Mouse (Mus musculus) limb, embryonic 13.5 days (tissue): ENCODE results near the gene Atat1. TPM values are rescaled to one million over a fixed set of nuclear protein-coding genes. Genes with fewer than 3 reads are reported as not detected.

ENCODE experiments used
- ATAC-seq: fragments of 200-750 bp; cut with Nextera tagmentation; 2 replicates; pipeline ENCODE4 v1.8.0; 2017; ENCODE audit warnings: low read depth, moderate number of reproducible peaks, moderate TSS enrichment; ENCODE audit not compliant: low FRiP score
- H3K27ac ChIP-seq: fragments of 300-500 bp; sonication (generic); 2 replicates; pipeline ENCODE4 v1.5.1; 2015; ENCODE audit warnings: inconsistent platforms, mild to moderate bottlenecking, moderate library complexity
- H3K27me3 ChIP-seq: fragments of 300-500 bp; sonication (generic); 2 replicates; pipeline ENCODE4 v1.6.1; 2015; ENCODE audit warnings: mild to moderate bottlenecking, inconsistent platforms
- H3K36me3 ChIP-seq: fragments of 300-500 bp; sonication (generic); 2 replicates; pipeline ENCODE4 v1.6.1; 2015; ENCODE audit warnings: inconsistent platforms, mild to moderate bottlenecking, moderate library complexity
- H3K4me1 ChIP-seq: fragments of 300-500 bp; sonication (generic); 2 replicates; pipeline ENCODE4 v1.6.1; 2015; ENCODE audit warnings: inconsistent platforms
- H3K4me2 ChIP-seq: fragments of 300-500 bp; sonication (generic); replicated peaks from 2 replicates; pipeline ENCODE4 v1.6.1; 2015; ENCODE audit warnings: inconsistent platforms, mild to moderate bottlenecking, moderate library complexity
- H3K4me3 ChIP-seq: fragments of 300-500 bp; sonication (generic); 2 replicates; pipeline ENCODE4 v1.5.1; 2015; ENCODE audit warnings: moderate library complexity, mild to moderate bottlenecking, inconsistent platforms
- H3K9ac ChIP-seq: fragments of 300-500 bp; sonication (generic); 2 replicates; pipeline ENCODE4 v1.6.1; 2015; ENCODE audit warnings: mild to moderate bottlenecking, inconsistent platforms
- H3K9me3 ChIP-seq: fragments of 300-500 bp; sonication (generic); 2 replicates; pipeline ENCODE4 v1.6.1; 2016; ENCODE audit warnings: inconsistent platforms
- WGBS: fragments of 180-500 bp; shearing (Covaris S2); methylation state at CpG from one replicate; pipeline ENCODE4 v1.1.7; 2015; 5-methylcytosine and 5-hydroxymethylcytosine counted together
- polyA plus RNA-seq: library from polyadenylated mRNA; unstranded; fragments of >200 nt; fragmentation: Nextera tagmentation; extraction: Ambion mirVana; gene quantifications from 2 replicates; pipeline ENCODE4 v1.2.1, GENCODE M21; 2015

Gene Atat1
- polyA plus RNA-seq, 1 experiment from 2014 or later, result 139 TPM

DNA sequence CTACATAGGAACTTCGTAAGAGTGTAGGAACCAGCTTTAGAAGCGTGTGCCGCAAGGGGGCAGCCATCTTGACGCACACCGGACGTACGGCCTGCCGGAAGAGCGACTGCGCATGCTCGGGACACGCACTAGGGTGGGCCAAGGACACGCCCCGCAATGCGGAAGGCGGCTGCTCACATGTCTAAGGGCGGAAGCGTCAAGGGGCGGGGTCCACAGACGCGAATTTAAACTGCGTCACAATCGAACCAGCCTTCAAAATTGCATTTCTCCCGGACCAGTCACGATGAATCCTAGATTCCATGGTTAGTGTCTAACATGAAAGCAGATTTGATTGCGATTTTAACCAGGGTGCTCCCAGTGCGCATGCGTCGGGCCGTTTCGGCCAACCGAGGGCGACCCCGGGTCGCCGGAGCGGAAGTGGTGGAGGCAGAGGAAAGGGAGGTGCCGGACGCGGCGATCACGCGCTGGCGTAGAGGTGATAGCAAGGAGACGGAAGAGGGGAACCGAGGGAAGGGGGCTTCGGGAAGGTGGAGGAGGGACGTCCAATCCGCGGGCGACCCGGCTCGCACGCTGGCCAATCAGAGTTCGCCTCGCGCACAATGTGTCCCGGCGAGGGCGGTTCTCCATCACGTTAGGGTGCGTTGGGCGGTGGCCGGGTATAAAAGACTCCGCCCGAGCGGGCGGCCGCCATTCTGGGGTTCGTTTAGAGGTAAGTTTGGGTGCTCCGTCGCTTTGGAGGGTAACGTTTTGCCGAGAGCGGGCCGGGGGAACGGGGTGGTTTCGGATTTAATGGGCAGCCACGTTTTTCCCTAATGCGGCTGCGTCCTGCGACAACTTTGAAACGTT, 6.6 kb upstream of the Atat1 start, which contains the start of the genes Mrps18b and Ppp1r10:
Gene Mrps18b, minus strand, starts transcription at position 93 of the 846 bp plus-strand sequence.
Gene Ppp1r10, plus strand, starts transcription at position 138 of the 846 bp plus-strand sequence.
- peak; percentile 96 for ATAC-seq
- H3K27me3 ChIP-seq, result no peaks in the 10 kb centered on the region
- H3K4me2 ChIP-seq, result peak within 1 kb of the TSS; percentile 95
- peaks cover 32% of the 10 kb centered on the region for H3K4me1 ChIP-seq
- no peaks in the 10 kb centered on the region for H3K9me3 ChIP-seq
- H3K36me3 ChIP-seq, result peaks cover 35% of the 10 kb centered on the region
- H3K27ac ChIP-seq, result peak within 1 kb of the TSS; percentile 98
- peak within 1 kb of the TSS; percentile 95 for H3K9ac ChIP-seq
- peak within 1 kb of the TSS; percentile 79 for H3K4me3 ChIP-seq
- under 1% methylated on average over 83 of the region's 83 CpGs for WGBS

- Histone ChIP-seq H3K9ac (peak overlapping the region; percentile 95), H3K27me3 (no peaks in the 10 kb centered on the region), H3K4me3 (peak overlapping the region; percentile 79), H3K4me1 (peaks cover 26% of the 10 kb centered on the region), H3K36me3 (peaks cover 43% of the 10 kb centered on the region), H3K4me2 (peak overlapping the region; percentile 89), H3K27ac (peak overlapping the region; percentile 87), H3K9me3 (no peaks in the 10 kb centered on the region)
- no peak; the same call in 1 of the 2 replicates for ATAC-seq
- 2% methylated on average over 28 of the region's 28 CpGs for WGBS
These were observed 5.8 kb upstream of the Atat1 start for GRCm38 (mm10) chr17:35915538-35916296.

- Histone ChIP-seq H3K27ac (no peak overlapping the region), H3K4me2 (peak overlapping the region; percentile 89), H3K4me1 (peaks cover 19% of the 10 kb centered on the region), H3K9ac (0 out of 2 replicates have a peak overlapping the region, but pooled peaks have one; percentile 95), H3K27me3 (no peaks in the 10 kb centered on the region), H3K9me3 (no peaks in the 10 kb centered on the region), H3K36me3 (peaks cover 38% of the 10 kb centered on the region), H3K4me3 (peak overlapping the region; percentile 79)
- 86% methylated on average over 6 of the region's 6 CpGs for WGBS
- no peak for ATAC-seq
These were observed 5.1 kb upstream of the Atat1 start for GRCm38 (mm10) chr17:35914975-35915374.

GRCm38 (mm10) chr17:35909186-35909918, 523 bp downstream of the Atat1 start:
- WGBS, result 24% methylated on average over 20 of the region's 20 CpGs
- peak overlapping the region; percentile 83 for H3K9ac ChIP-seq
- peak; percentile 37 for ATAC-seq

DNA sequence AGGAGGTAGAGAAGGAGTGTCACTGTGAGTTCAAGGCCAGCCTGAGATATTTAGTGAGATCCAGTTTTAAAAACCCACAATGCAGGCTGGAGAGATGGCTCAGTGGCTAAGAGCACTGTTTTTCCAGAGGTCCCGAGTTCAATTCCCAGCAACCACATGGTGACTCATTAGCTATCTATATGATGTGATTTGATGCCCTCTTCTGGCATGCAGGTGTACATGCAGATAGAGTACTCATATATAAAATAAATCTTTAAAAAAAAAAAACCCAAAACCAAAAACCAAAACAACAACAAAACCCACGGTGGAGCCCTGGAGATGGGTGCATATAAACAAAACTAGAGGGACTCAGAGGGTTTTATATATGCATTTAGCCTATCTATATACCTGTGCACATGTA, 2.3 kb downstream of the Atat1 start:
- no peak overlapping the region for H3K27ac ChIP-seq
- no peak for ATAC-seq
- H3K4me1 ChIP-seq, result peaks cover 17% of the 10 kb centered on the region
- H3K27me3 ChIP-seq, result no peaks in the 10 kb centered on the region
- WGBS, result 80% methylated on average over 2 of the region's 2 CpGs
- H3K9me3 ChIP-seq, result no peaks in the 10 kb centered on the region
- no peak overlapping the region for H3K4me3 ChIP-seq
- H3K9ac ChIP-seq, result no peak overlapping the region
- H3K4me2 ChIP-seq, result no peak overlapping the region
- H3K36me3 ChIP-seq, result peaks cover 74% of the 10 kb centered on the region

More at GRCm38 (mm10) chr17:35909186-35909918, 523 bp downstream of the Atat1 start:
- Histone ChIP-seq H3K4me3 (peak overlapping the region; percentile 74), H3K4me1 (peaks cover 17% of the 10 kb centered on the region), H3K36me3 (peaks cover 78% of the 10 kb centered on the region), H3K27me3 (no peaks in the 10 kb centered on the region), H3K4me2 (peak overlapping the region; percentile 95), H3K9me3 (no peaks in the 10 kb centered on the region), H3K27ac (peak overlapping the region; percentile 70)

- H3K4me2 ChIP-seq, result no peak overlapping the region
- no peak overlapping the region for H3K27ac ChIP-seq
- H3K27me3 ChIP-seq, result no peaks in the 10 kb centered on the region
- 94% methylated on average over 1 of the region's 1 CpGs for WGBS
- H3K4me3 ChIP-seq, result no peak overlapping the region
- H3K4me1 ChIP-seq, result peaks cover 17% of the 10 kb centered on the region
- H3K9me3 ChIP-seq, result no peaks in the 10 kb centered on the region
- H3K36me3 ChIP-seq, result peaks cover 75% of the 10 kb centered on the region
- ATAC-seq, result no peak
- H3K9ac ChIP-seq, result no peak overlapping the region
These were observed 4.3 kb downstream of the Atat1 start for GRCm38 (mm10) chr17:35905587-35905986.

DNA sequence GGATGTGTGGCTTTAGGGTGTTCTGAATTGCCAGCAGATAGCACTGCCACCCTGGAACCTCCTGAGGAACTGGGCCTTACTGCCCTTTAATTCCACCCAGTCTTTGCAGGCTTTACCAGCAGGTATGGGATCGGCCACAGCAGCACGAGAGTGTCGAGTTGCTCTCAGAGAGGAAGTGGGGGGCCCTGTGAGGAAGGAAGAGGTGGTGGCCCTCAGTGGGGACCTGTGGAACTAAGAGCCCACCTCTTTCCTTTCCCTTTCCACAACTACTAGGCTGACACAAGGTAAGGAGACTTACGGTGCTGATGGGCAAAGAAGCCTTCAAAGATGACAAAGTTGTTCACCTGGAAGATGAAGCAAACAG, 5.9 kb downstream of the Atat1 start:
- Histone ChIP-seq H3K9ac (no peak overlapping the region), H3K9me3 (no peaks in the 10 kb centered on the region), H3K27ac (no peak overlapping the region), H3K4me1 (peaks cover 12% of the 10 kb centered on the region), H3K4me3 (no peak overlapping the region), H3K36me3 (peaks cover 92% of the 10 kb centered on the region), H3K27me3 (no peaks in the 10 kb centered on the region), H3K4me2 (no peak overlapping the region)
- WGBS, result 79% methylated on average over 4 of the region's 4 CpGs
- ATAC-seq, result no peak

DNA sequence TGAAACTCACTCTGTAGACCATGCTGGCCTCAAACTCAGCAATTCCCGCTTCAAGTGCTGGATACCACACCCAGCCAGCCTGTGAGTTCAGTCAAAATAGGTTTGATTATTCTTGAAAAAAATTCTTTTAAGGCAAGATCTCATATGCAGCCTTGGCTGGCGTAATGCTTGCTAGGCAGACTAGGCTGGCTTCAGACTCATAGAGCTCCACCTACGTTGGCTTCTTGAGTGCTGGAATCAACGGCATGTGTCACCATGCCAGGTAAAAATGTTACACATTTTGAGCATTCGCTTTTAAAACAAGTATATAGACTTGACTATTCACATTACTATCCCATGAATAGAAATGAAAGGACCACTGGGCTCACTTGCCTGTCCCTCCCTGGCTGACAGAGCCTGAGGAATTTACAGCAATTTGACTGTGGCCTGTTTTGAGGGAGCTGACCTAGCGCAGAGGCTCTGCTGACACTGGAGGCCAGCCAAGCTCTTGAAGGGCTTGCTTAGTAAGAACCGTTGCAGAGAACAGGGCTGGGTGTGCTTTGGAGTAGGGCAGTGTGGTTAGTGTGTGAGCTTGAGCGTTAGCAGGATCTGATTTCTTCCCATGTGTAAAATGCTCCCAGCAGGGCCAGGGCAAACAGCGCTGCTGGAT, 6.4 kb downstream of the Atat1 start:
- H3K9me3 ChIP-seq, result no peaks in the 10 kb centered on the region
- 88% methylated on average over 9 of the region's 9 CpGs for WGBS
- H3K9ac ChIP-seq, result no peak overlapping the region
- peaks cover 7% of the 10 kb centered on the region for H3K4me1 ChIP-seq
- H3K27me3 ChIP-seq, result no peaks in the 10 kb centered on the region
- no peak overlapping the region for H3K4me3 ChIP-seq
- H3K4me2 ChIP-seq, result no peak overlapping the region
- no peak for ATAC-seq
- H3K27ac ChIP-seq, result no peak overlapping the region
- H3K36me3 ChIP-seq, result peaks cover 89% of the 10 kb centered on the region

- Histone ChIP-seq H3K4me3 (no peak overlapping the region), H3K4me2 (no peak overlapping the region), H3K27me3 (no peaks in the 10 kb centered on the region), H3K9me3 (no peaks in the 10 kb centered on the region), H3K4me1 (peaks cover 18% of the 10 kb centered on the region), H3K9ac (peak overlapping the region; percentile 4; the same call in 1 of the 2 replicates), H3K27ac (no peak overlapping the region), H3K36me3 (peaks cover 71% of the 10 kb centered on the region)
- WGBS, result 93% methylated on average over 3 of the region's 3 CpGs
- no peak for ATAC-seq
These were observed 9.2 kb downstream of the Atat1 start for GRCm38 (mm10) chr17:35900636-35901035.

DNA sequence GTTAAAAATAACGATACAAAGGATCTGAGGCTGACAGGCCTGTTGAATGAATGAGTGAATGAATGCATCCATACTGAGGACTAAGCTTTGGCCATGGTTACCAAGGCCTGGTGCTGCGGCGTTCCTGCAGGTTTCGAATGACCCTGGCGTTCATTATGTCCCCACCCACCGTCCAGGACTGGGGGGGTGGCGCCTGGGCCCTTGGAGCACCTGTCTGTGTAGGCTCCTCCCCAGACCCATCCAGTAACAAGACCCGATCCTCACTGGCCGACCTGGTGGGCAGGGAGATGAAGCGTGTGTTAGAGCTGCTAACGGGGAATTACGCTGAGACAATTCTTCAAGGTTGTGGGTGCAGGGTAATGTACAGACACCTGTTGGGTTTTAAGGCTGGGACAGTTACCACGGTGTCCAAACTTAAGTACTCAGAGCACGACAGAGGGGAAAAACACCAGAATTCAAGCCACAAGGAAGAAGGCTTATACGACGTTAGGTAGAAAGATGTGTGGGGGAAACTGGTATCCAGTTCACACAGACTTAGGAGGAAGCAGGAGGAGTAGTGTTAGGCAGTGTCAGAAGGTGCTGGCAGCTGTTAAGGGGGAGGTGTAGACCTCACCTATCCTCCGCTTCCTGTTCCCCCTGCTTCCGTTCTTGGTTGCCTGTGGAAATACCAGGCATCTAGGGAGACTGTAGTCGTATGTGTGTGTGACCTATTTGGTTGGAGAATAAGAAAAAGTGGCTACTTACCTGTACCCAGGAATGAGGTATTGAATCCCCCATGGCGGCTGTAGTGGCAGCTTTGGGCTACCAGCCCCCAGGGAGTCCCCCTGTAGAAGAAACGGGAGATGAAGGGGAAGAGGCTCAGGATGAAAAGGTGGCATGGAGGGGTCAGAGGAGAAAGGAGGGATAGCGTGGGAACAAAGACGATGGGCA, 12.0 kb downstream of the Atat1 start:
- H3K9ac ChIP-seq, result peak overlapping the region; percentile 86
- peaks cover 64% of the 10 kb centered on the region for H3K36me3 ChIP-seq
- H3K9me3 ChIP-seq, result no peaks in the 10 kb centered on the region
- peak overlapping the region; percentile 81 for H3K4me3 ChIP-seq
- H3K4me2 ChIP-seq, result peak overlapping the region; percentile 100
- ATAC-seq, result peak; percentile 38; the same call in 1 of the 2 replicates
- 41% methylated on average over 23 of the region's 23 CpGs for WGBS
- no peaks in the 10 kb centered on the region for H3K27me3 ChIP-seq
- peak overlapping the region; percentile 52; the same call in 1 of the 2 replicates for H3K27ac ChIP-seq
- H3K4me1 ChIP-seq, result peaks cover 20% of the 10 kb centered on the region
